Mouse (Mus musculus) E14TG2a.4 (cell line): ENCODE results near the gene Hmx2.

Experiments used
- CTCF ChIP-seq: conservative IDR thresholded peaks from 2 replicates; pipeline ENCODE4 v1.5.1; 2014; ENCODE audit warnings: low read length
- NANOG ChIP-seq: IDR thresholded peaks from 2 replicates; pipeline ENCODE4 v1.6.1; 2014; ENCODE audit warnings: borderline replicate concordance, low read length, mixed read lengths
- POU5F1 ChIP-seq: IDR thresholded peaks from 2 replicates; pipeline ENCODE4 v1.6.1; 2014; ENCODE audit warnings: low read length, borderline replicate concordance

GRCm38 (mm10) chr7:131556541-131557271 is 8.1 kb downstream of the Hmx2 start:
- TF ChIP-seq CTCF (no peak), POU5F1 (no peak), NANOG (no peak)
